ENCODE assay signal across 13 mouse cellular contexts in the genomic region with DNA sequence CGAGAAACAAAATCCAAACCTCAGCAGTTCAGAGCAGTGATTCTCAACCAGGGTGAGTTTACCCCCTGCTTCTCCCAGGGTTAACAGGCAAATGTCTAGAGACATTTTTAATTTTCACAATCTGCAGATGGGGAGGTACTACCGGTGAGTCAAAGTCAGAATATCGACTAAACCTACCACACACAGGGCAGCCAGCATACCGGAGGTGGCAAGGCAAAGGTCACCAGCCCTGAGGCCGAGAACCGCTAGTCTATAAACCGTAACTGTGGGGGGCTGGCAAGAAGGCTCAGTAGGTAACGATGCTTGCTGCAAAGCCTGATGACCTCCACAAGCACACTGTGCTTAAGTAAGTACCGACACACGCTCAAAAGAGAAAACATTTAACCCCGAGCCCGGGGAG. TPM values are rescaled to one million over a fixed set of nuclear protein-coding genes. Genes with fewer than 3 reads are reported as not detected.
A peak's percentile ranks its signal among the peaks of the same experiment; 100 is the strongest.
DNase-seq lines count a peak whose midpoint lies in the region; ATAC-seq and TF ChIP-seq lines count a peak whose summit lies in the region.
"Had no signal": no experiment of that assay in that cellular context is flagged by ENCODE, and none has a peak within 500 bp of the region (broad histone marks: within the 10 kb centered on the region; RNA-seq: fewer than 3 reads in every experiment).

No protein-coding gene starts in this region.

- H3K4me3 ChIP-seq in intestine, embryonic 14.5 days (ENCODE audit: low read depth, low read length): no peak overlapping the region
- H3K4me3 ChIP-seq in intestine, embryonic 15.5 days (replicated peaks): no peak overlapping the region
- H3K4me3 ChIP-seq in lung, postnatal 0 days (ENCODE audit: low read depth, low read length): no peak overlapping the region
- H3K4me3 ChIP-seq in ES-E14 (ENCODE audit: insufficient read depth in 1 of 2, low read depth in 1 of 2, low read length in 2 of 2, poor library complexity in 1 of 2, severe bottlenecking in 1 of 2): no peak overlapping the region
- H3K4me3 ChIP-seq in limb, embryonic 15.5 days: no peak overlapping the region
- H3K4me3 ChIP-seq: heart, embryonic 12.5 days; left cerebral cortex, adult 2 months; liver, embryonic 15.5 days; myocyte; neural tube, embryonic 13.5 days had no signal

- no peak overlapping the region for H3K4me2 ChIP-seq in intestine, embryonic 14.5 days (ENCODE audit: low read length)
- H3K4me2 ChIP-seq in intestine, embryonic 15.5 days (replicated peaks): no peak overlapping the region
- H3K4me2 ChIP-seq in lung, postnatal 0 days (replicated peaks; ENCODE audit: low read depth, low read length): no peak overlapping the region
- H3K4me2 ChIP-seq in limb, embryonic 15.5 days: no peak overlapping the region
- H3K4me2 ChIP-seq: heart, embryonic 12.5 days; liver, embryonic 15.5 days; neural tube, embryonic 13.5 days had no signal

- intact Hi-C loops in heart, postnatal 25 days (cut with DNase I): loop anchor here (5.0 kb wide), 1 partner anchor 247 kb away; no protein-coding TSS in a partner anchor

- no peaks in the 10 kb centered on the region for H3K4me1 ChIP-seq in intestine, embryonic 14.5 days (replicated peaks; ENCODE audit: control insufficient read depth, insufficient read depth, low read length)
- H3K4me1 ChIP-seq in intestine, embryonic 15.5 days (replicated peaks): peaks cover 33% of the 10 kb centered on the region
- H3K4me1 ChIP-seq in lung, postnatal 0 days (ENCODE audit: insufficient read depth, low read depth, low read length): no peaks in the 10 kb centered on the region
- H3K4me1 ChIP-seq in ES-E14 (ENCODE audit: control insufficient read depth in 2 of 2, insufficient read depth in 2 of 2, low read length in 2 of 2, poor library complexity in 1 of 2): peaks cover 8 to 35% of the 10 kb centered on the region in 2 experiments; a peak in 3 of 4 replicates
- H3K4me1 ChIP-seq in limb, embryonic 15.5 days: peaks cover 23% of the 10 kb centered on the region
- H3K4me1 ChIP-seq: neural tube, embryonic 13.5 days had no signal

- no peak for ATAC-seq in intestine, embryonic 14.5 days (replicated peaks; ENCODE audit: low FRiP score, low TSS enrichment, low read depth)
- no peak for ATAC-seq in intestine, embryonic 15.5 days
- no peak for ATAC-seq in lung, postnatal 0 days
- ATAC-seq in limb, embryonic 15.5 days (ENCODE audit: insufficient number of reproducible peaks, low FRiP score, low TSS enrichment, low read depth): no peak

- no peaks in the 10 kb centered on the region for H3K27me3 ChIP-seq in intestine, embryonic 14.5 days (replicated peaks; ENCODE audit: control insufficient read depth, insufficient read depth, low read length)
- H3K27me3 ChIP-seq in intestine, embryonic 15.5 days (replicated peaks): no peaks in the 10 kb centered on the region
- no peaks in the 10 kb centered on the region for H3K27me3 ChIP-seq in lung, postnatal 0 days (replicated peaks; ENCODE audit: insufficient read depth, low read length)
- H3K27me3 ChIP-seq in limb, embryonic 15.5 days: no peaks in the 10 kb centered on the region
- H3K27me3 ChIP-seq: heart, embryonic 12.5 days; liver, embryonic 15.5 days; neural tube, embryonic 13.5 days had no signal

- TF ChIP-seq CTCF in lung, postnatal 0 days (IDR thresholded peaks at IDR 0.05): no peak

- peaks cover 70% of the 10 kb centered on the region for H3K36me3 ChIP-seq in intestine, embryonic 14.5 days (ENCODE audit: control insufficient read depth, insufficient read depth, low read length)
- peaks cover 34% of the 10 kb centered on the region for H3K36me3 ChIP-seq in intestine, embryonic 15.5 days
- H3K36me3 ChIP-seq in lung, postnatal 0 days (ENCODE audit: insufficient read depth, low read length): peaks cover 30% of the 10 kb centered on the region; the same call in 1 of the 2 replicates
- H3K36me3 ChIP-seq in ES-E14 (ENCODE audit: control insufficient read depth, insufficient read depth, low read length, poor library complexity, severe bottlenecking): peaks cover 65% of the 10 kb centered on the region
- H3K36me3 ChIP-seq in limb, embryonic 15.5 days: peaks cover 83% of the 10 kb centered on the region

- DNase-seq in intestine, embryonic 14.5 days (ENCODE audit: low spot score): peak; percentile 59
- DNase-seq in lung, postnatal 0 days (ENCODE audit: low spot score): no peak
- DNase-seq in lung, postnatal 36 days: no peak
- DNase-seq in ES-E14 (ENCODE audit: low read depth, low spot score): no peak
- no peak for DNase-seq in heart, postnatal 25 days (ENCODE audit: low spot score)

- H3K27ac ChIP-seq in intestine, embryonic 14.5 days (ENCODE audit: low read depth): no peak overlapping the region
- H3K27ac ChIP-seq in intestine, embryonic 15.5 days: no peak overlapping the region
- H3K27ac ChIP-seq in lung, postnatal 0 days (ENCODE audit: low read length): 0 out of 2 replicates have a peak overlapping the region, but pooled peaks have one; percentile 26
- peak overlapping the region; percentile 18; the same call in 1 of the 2 replicates for H3K27ac ChIP-seq in ES-E14 (ENCODE audit: insufficient read depth, low read depth, low read length, poor library complexity, severe bottlenecking)
- 0 out of 2 replicates have a peak overlapping the region, but pooled peaks have one; percentile 57 for H3K27ac ChIP-seq in limb, embryonic 15.5 days
- H3K27ac ChIP-seq: liver, embryonic 15.5 days; neural tube, embryonic 13.5 days had no signal

- TF ChIP-seq EP300 in lung, postnatal 0 days (IDR thresholded peaks at IDR 0.05): no peak

- H3K9ac ChIP-seq in intestine, embryonic 14.5 days (ENCODE audit: low read length): no peak overlapping the region
- H3K9ac ChIP-seq in intestine, embryonic 15.5 days: no peak overlapping the region
- no peak overlapping the region for H3K9ac ChIP-seq in lung, postnatal 0 days (replicated peaks; ENCODE audit: low read depth)
- 0 out of 2 replicates have a peak overlapping the region, but pooled peaks have one; percentile 11 for H3K9ac ChIP-seq in ES-E14 (ENCODE audit: insufficient read depth, low read depth, low read length, poor library complexity, severe bottlenecking)
- H3K9ac ChIP-seq in limb, embryonic 15.5 days: no peak overlapping the region
- H3K9ac ChIP-seq: heart, embryonic 12.5 days; liver, embryonic 15.5 days; neural tube, embryonic 13.5 days had no signal

- H3K9me3 ChIP-seq in intestine, embryonic 14.5 days (ENCODE audit: control insufficient read depth, low read length): no peaks in the 10 kb centered on the region
- H3K9me3 ChIP-seq in intestine, embryonic 15.5 days: no peaks in the 10 kb centered on the region
- no peaks in the 10 kb centered on the region for H3K9me3 ChIP-seq in lung, postnatal 0 days (ENCODE audit: low read length)
- no peaks in the 10 kb centered on the region for H3K9me3 ChIP-seq in ES-E14 (ENCODE audit: control insufficient read depth, insufficient read depth, low read depth, low read length)
- no peaks in the 10 kb centered on the region for H3K9me3 ChIP-seq in limb, embryonic 15.5 days
- H3K9me3 ChIP-seq: heart, embryonic 12.5 days; liver, embryonic 15.5 days; neural tube, embryonic 13.5 days had no signal

- 87% methylated on average over 12 of the region's 12 CpGs for WGBS in intestine, embryonic 14.5 days
- 89% methylated on average over 12 of the region's 12 CpGs for WGBS in intestine, embryonic 15.5 days
- 83% methylated on average over 12 of the region's 12 CpGs for WGBS in lung, postnatal 0 days
- 63% methylated on average over 12 of the region's 12 CpGs for WGBS in limb, embryonic 15.5 days

- in situ Hi-C loops in ES-E14 (cut with MboI; ENCODE audit: low sequenced_read_pairs in 2 of 2, unreplicated experiment in 2 of 2): no loop called here

RNA-seq across cellular contexts. Expression of a gene that starts 12.2 kb away (rescaled TPM):
- 0.55 and 0.65 TPM in 2 replicates for polyA plus RNA-seq in intestine, embryonic 14.5 days (2014; fragmentation: Nextera tagmentation; extraction: Ambion mirVana)
- 0.46 and 0.69 TPM in 2 replicates for polyA plus RNA-seq in intestine, embryonic 15.5 days (2015; fragmentation: Nextera tagmentation; extraction: Ambion mirVana)
- 3.7 and 5.2 TPM in 2 replicates for polyA plus RNA-seq in lung, postnatal 0 days (2015; fragmentation: Nextera tagmentation; extraction: Ambion mirVana)
- total RNA-seq in ES-E14 (2012; rRNA removed): 1.3 TPM in 2 replicates
- polyA plus RNA-seq in limb, embryonic 15.5 days (2015; fragmentation: Nextera tagmentation; extraction: Ambion mirVana): 1.3 and 1.4 TPM in 2 replicates
- under 1 TPM; 0.20 to 0.26 TPM for total RNA-seq in heart, postnatal 25 days (2021)
- polyA plus RNA-seq: liver, embryonic 15.5 days had no signal

RNA-seq across cellular contexts. Expression of a gene that starts 17.3 kb away (rescaled TPM):
- polyA plus RNA-seq in intestine, embryonic 14.5 days (2014; fragmentation: Nextera tagmentation; extraction: Ambion mirVana): 32.4 and 35.7 TPM in 2 replicates
- 28.6 and 29.6 TPM in 2 replicates for polyA plus RNA-seq in intestine, embryonic 15.5 days (2015; fragmentation: Nextera tagmentation; extraction: Ambion mirVana)
- polyA plus RNA-seq in lung, postnatal 0 days (2015; fragmentation: Nextera tagmentation; extraction: Ambion mirVana): 21.0 and 22.8 TPM in 2 replicates
- total RNA-seq in ES-E14 (2012; rRNA removed): 27.7 and 33.0 TPM in 2 replicates
- polyA plus RNA-seq in limb, embryonic 15.5 days (2015; fragmentation: Nextera tagmentation; extraction: Ambion mirVana): 50.9 and 58.6 TPM in 2 replicates
- 10 to 100 TPM; 37.1 to 40.5 TPM for total RNA-seq in heart, postnatal 25 days (2021)

RNA-seq across cellular contexts. Expression of a gene that starts 17.6 kb away (rescaled TPM):
- 102 and 112 TPM in 2 replicates for polyA plus RNA-seq in intestine, embryonic 14.5 days (2014; fragmentation: Nextera tagmentation; extraction: Ambion mirVana)
- 86.8 and 111 TPM in 2 replicates for polyA plus RNA-seq in intestine, embryonic 15.5 days (2015; fragmentation: Nextera tagmentation; extraction: Ambion mirVana)
- polyA plus RNA-seq in lung, postnatal 0 days (2015; fragmentation: Nextera tagmentation; extraction: Ambion mirVana): 185 and 199 TPM in 2 replicates
- 59.3 and 68.6 TPM in 2 replicates for total RNA-seq in ES-E14 (2012; rRNA removed)
- polyA plus RNA-seq in limb, embryonic 15.5 days (2015; fragmentation: Nextera tagmentation; extraction: Ambion mirVana): 133 and 162 TPM in 2 replicates
- total RNA-seq in heart, postnatal 25 days (2021): 10 to 100 TPM; 81.8 to 82.6 TPM

RNA-seq across cellular contexts. Expression of a gene that starts 17.6 kb away (rescaled TPM):
- 93.7 and 96.4 TPM in 2 replicates for polyA plus RNA-seq in intestine, embryonic 14.5 days (2014; fragmentation: Nextera tagmentation; extraction: Ambion mirVana)
- polyA plus RNA-seq in intestine, embryonic 15.5 days (2015; fragmentation: Nextera tagmentation; extraction: Ambion mirVana): 75.3 and 75.8 TPM in 2 replicates
- 82.0 and 89.9 TPM in 2 replicates for polyA plus RNA-seq in lung, postnatal 0 days (2015; fragmentation: Nextera tagmentation; extraction: Ambion mirVana)
- total RNA-seq in ES-E14 (2012; rRNA removed): 177 and 213 TPM in 2 replicates
- polyA plus RNA-seq in limb, embryonic 15.5 days (2015; fragmentation: Nextera tagmentation; extraction: Ambion mirVana): 75.4 and 76.5 TPM in 2 replicates
- total RNA-seq in heart, postnatal 25 days (2021): 10 to 100 TPM; 20.9 to 26.1 TPM

RNA-seq across cellular contexts. Expression of a gene that starts 31.7 kb away (rescaled TPM):
- polyA plus RNA-seq in intestine, embryonic 14.5 days (2014; fragmentation: Nextera tagmentation; extraction: Ambion mirVana): 0.19 and 0.58 TPM in 2 replicates
- polyA plus RNA-seq in intestine, embryonic 15.5 days (2015; fragmentation: Nextera tagmentation; extraction: Ambion mirVana): 0.64 and 0.77 TPM in 2 replicates
- 1.3 TPM in 2 replicates for polyA plus RNA-seq in lung, postnatal 0 days (2015; fragmentation: Nextera tagmentation; extraction: Ambion mirVana)
- total RNA-seq in ES-E14 (2012; rRNA removed): 1.3 and 1.4 TPM in 2 replicates
- polyA plus RNA-seq in limb, embryonic 15.5 days (2015; fragmentation: Nextera tagmentation; extraction: Ambion mirVana): 14.5 and 15.2 TPM in 2 replicates
- total RNA-seq in heart, postnatal 25 days (2021): under 1 TPM; 0.39 to 0.49 TPM
- total RNA-seq: megakaryocyte-erythroid progenitor cell, adult 5-6 weeks had no signal
- polyA plus RNA-seq: liver, embryonic 15.5 days had no signal

Comparison
In these comparisons a context has a peak if more than half of its experiments do, and no peak if none do; other contexts are left out.
1. H3K27ac ChIP-seq: peak in lung, postnatal 0 days (single experiment), ES-E14 (single experiment) and limb, embryonic 15.5 days (single experiment); none in intestine, embryonic 14.5 days (single experiment) and intestine, embryonic 15.5 days (single experiment).